Mouse (Mus musculus): Measurements from ENCODE around the gene Spata16. TPM values are rescaled to one million over a fixed set of nuclear protein-coding genes. Genes with fewer than 3 reads are reported as not detected.

The Spata16 gene
- total RNA-seq, 2 experiments from 2014 or later, result not detected

GRCm38 (mm10) chr3:27030067-27030857, 392.8 kb downstream of the Spata16 start:
- DNase-seq, result no peak
- no peak for TF ChIP-seq CTCF (IDR thresholded peaks at IDR 0.05)

More at GRCm38 (mm10) chr3:27030067-27030857, 392.8 kb downstream of the Spata16 start:
- Histone ChIP-seq H3K4me3 (no peak overlapping the region), H3K27ac (no peak overlapping the region)
- intact Hi-C loops (cut with DNase I), result no loop called here

Small RNA genes lying within 50 kb of the gene (microRNA-seq; reads per million reads assigned to microRNA genes)
- gene Gm25773 (not detected), gene Gm44464 (not detected)
